Comparison of ENCODE assay signal across 10 mouse cellular contexts in the genomic region with DNA sequence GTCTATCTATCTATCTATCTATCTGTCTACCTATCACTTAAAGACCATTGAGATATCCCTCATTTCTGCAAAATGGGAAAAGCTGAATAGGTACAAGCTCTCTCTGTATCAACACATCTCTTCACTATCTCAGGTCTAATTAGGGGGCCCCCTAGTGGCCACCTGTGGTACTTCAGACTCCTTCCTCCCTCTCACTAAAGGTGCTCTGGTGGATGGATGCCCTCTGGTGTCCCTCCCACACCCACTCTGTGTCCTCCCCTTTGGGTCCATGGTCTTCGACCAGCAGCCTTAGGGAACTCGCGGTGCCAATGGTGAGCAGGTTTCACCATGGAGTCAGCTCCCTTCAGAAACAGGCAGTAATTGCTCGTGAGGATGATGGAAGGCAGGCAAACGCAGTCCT. TPM values are rescaled to one million over a fixed set of nuclear protein-coding genes. Genes with fewer than 3 reads are reported as not detected.
DNase-seq lines count a peak whose midpoint lies in the region; ATAC-seq and TF ChIP-seq lines count a peak whose summit lies in the region.
"Had no signal": no experiment of that assay in that cellular context is flagged by ENCODE, and none has a peak within 500 bp of the region (broad histone marks: within the 10 kb centered on the region; RNA-seq: fewer than 3 reads in every experiment).

No protein-coding gene starts in this region.

- 54% methylated on average over 5 of the region's 5 CpGs for WGBS in liver, embryonic 12.5 days (ENCODE audit: insufficient replicate concordance)
- WGBS in lung, postnatal 0 days, result 45% methylated on average over 5 of the region's 5 CpGs

- peaks cover 13% of the 10 kb centered on the region for H3K4me1 ChIP-seq in liver, embryonic 12.5 days
- H3K4me1 ChIP-seq in lung, postnatal 0 days (ENCODE audit: insufficient read depth, low read depth, low read length), result no peaks in the 10 kb centered on the region

- no peak overlapping the region for H3K4me2 ChIP-seq in liver, embryonic 12.5 days
- no peak overlapping the region for H3K4me2 ChIP-seq in lung, postnatal 0 days (replicated peaks; ENCODE audit: low read depth, low read length)
- H3K4me2 ChIP-seq: hindbrain, embryonic 15.5 days; neural tube, embryonic 12.5 days had no signal

- H3K9ac ChIP-seq in liver, embryonic 12.5 days, result no peak overlapping the region
- no peak overlapping the region for H3K9ac ChIP-seq in lung, postnatal 0 days (replicated peaks; ENCODE audit: low read depth)
- H3K9ac ChIP-seq: hindbrain, embryonic 15.5 days; neural tube, embryonic 12.5 days had no signal

- peak; percentile 70 for TF ChIP-seq CTCF in lung, postnatal 0 days (IDR thresholded peaks at IDR 0.05)

- peak; percentile 35 to 82 for DNase-seq in adrenal gland, adult (ENCODE audit: inconsistent age in 2 of 2, low spot score in 1 of 2)
- no peak for DNase-seq in adrenal gland, adult 8-10 months
- DNase-seq in liver, result peak; percentile 74
- DNase-seq in c-Kit-positive CD71-negative TER-119-negative erythroid progenitor cells, embryonic 14.5 days (ENCODE audit: low read depth), result peak; percentile 37
- peak; percentile 17 to 39 for DNase-seq in gastrocnemius, adult 8-10 months (ENCODE audit: low spot score in 2 of 2)
- peak; percentile 38 for DNase-seq in lung, postnatal 0 days (ENCODE audit: low spot score)
- peak; percentile 74 to 91 for DNase-seq in spleen, postnatal 4 days (ENCODE audit: low spot score in 2 of 2)

- no peak overlapping the region for H3K4me3 ChIP-seq in liver, embryonic 12.5 days
- H3K4me3 ChIP-seq in lung, postnatal 0 days (ENCODE audit: low read depth, low read length), result no peak overlapping the region
- H3K4me3 ChIP-seq: hindbrain, embryonic 15.5 days; neural tube, embryonic 12.5 days had no signal

- no peak for TF ChIP-seq EP300 in lung, postnatal 0 days (IDR thresholded peaks at IDR 0.05)

- no peaks in the 10 kb centered on the region for H3K9me3 ChIP-seq in liver, embryonic 12.5 days (replicated peaks)
- no peaks in the 10 kb centered on the region for H3K9me3 ChIP-seq in lung, postnatal 0 days (ENCODE audit: low read length)
- H3K9me3 ChIP-seq: hindbrain, embryonic 15.5 days; neural tube, embryonic 12.5 days had no signal

- peaks cover 13% of the 10 kb centered on the region for H3K27me3 ChIP-seq in liver, embryonic 12.5 days (replicated peaks)
- H3K27me3 ChIP-seq in lung, postnatal 0 days (replicated peaks; ENCODE audit: insufficient read depth, low read length), result no peaks in the 10 kb centered on the region
- H3K27me3 ChIP-seq: hindbrain, embryonic 15.5 days; neural tube, embryonic 12.5 days had no signal

- no peak overlapping the region for H3K27ac ChIP-seq in liver, embryonic 12.5 days
- no peak overlapping the region for H3K27ac ChIP-seq in lung, postnatal 0 days (ENCODE audit: low read length)
- H3K27ac ChIP-seq: hindbrain, embryonic 15.5 days; neural tube, embryonic 12.5 days had no signal

- H3K36me3 ChIP-seq in liver, embryonic 12.5 days, result no peaks in the 10 kb centered on the region
- no peaks in the 10 kb centered on the region for H3K36me3 ChIP-seq in lung, postnatal 0 days (ENCODE audit: insufficient read depth, low read length)
- H3K36me3 ChIP-seq: hindbrain, embryonic 15.5 days; neural tube, embryonic 12.5 days had no signal

- ATAC-seq in liver, embryonic 12.5 days, result no peak
- ATAC-seq in lung, postnatal 0 days, result no peak

RNA-seq across cellular contexts. Expression of gene Wdr66, which starts 7.1 kb away (rescaled TPM):
- total RNA-seq in adrenal gland, adult 8-10 months (2022), result 1 to 10 TPM in 3 of 4 experiments, under 1 TPM in 1; 0.59 to 1.8 (median 1.3) TPM
- 0.10 and 0.29 TPM in 2 replicates for polyA plus RNA-seq in liver, embryonic 12.5 days (2016; fragmentation: Nextera tagmentation; extraction: Ambion mirVana)
- 1 to 10 TPM in 3 of 4 experiments, under 1 TPM in 1; 0.76 to 1.8 (median 1.2) TPM for total RNA-seq in gastrocnemius, adult 8-10 months (2022)
- 1.9 and 2.5 TPM in 2 replicates for polyA plus RNA-seq in lung, postnatal 0 days (2015; fragmentation: Nextera tagmentation; extraction: Ambion mirVana)
